Mouse (Mus musculus): ENCODE results near the gene Gm6993. TPM values are rescaled to one million over a fixed set of nuclear protein-coding genes. Genes with fewer than 3 reads are reported as not detected.

The Gm6993 gene
- total RNA-seq, 2 experiments from 2014 or later, result not detected

GRCm38 (mm10) chr12:31222282-31222681 is 18.3 kb upstream of the Gm6993 start:
- DNase-seq, result no peak
- intact Hi-C loops (cut with DNase I), result no loop called here
- no peak overlapping the region for H3K27ac ChIP-seq
- H3K4me3 ChIP-seq, result no peak overlapping the region
- TF ChIP-seq CTCF (IDR thresholded peaks at IDR 0.05), result no peak

GRCm38 (mm10) chr12:31222741-31223140 is 17.8 kb upstream of the Gm6993 start:
- no peak for TF ChIP-seq CTCF (IDR thresholded peaks at IDR 0.05)
- Histone ChIP-seq H3K27ac (no peak overlapping the region), H3K4me3 (no peak overlapping the region)
- intact Hi-C loops (cut with DNase I), result no loop called here
- DNase-seq, result no peak

- intact Hi-C loops (cut with DNase I), result no loop called here
- no peak for DNase-seq
- no peak for TF ChIP-seq CTCF (IDR thresholded peaks at IDR 0.05)
- no peak overlapping the region for H3K27ac ChIP-seq
- H3K4me3 ChIP-seq, result no peak overlapping the region
These were observed 15.1 kb upstream of the Gm6993 start for GRCm38 (mm10) chr12:31225451-31225850.

- intact Hi-C loops (cut with DNase I), result no loop called here
- no peak for TF ChIP-seq CTCF (IDR thresholded peaks at IDR 0.05)
- DNase-seq, result no peak
- H3K27ac ChIP-seq, result no peak overlapping the region
- H3K4me3 ChIP-seq, result no peak overlapping the region
These were observed 13.4 kb upstream of the Gm6993 start for GRCm38 (mm10) chr12:31227167-31227566.

- TF ChIP-seq CTCF (IDR thresholded peaks at IDR 0.05), result no peak
- H3K27ac ChIP-seq, result no peak overlapping the region
- intact Hi-C loops (cut with DNase I), result no loop called here
- no peak overlapping the region for H3K4me3 ChIP-seq
- DNase-seq, result no peak
These were observed 11.7 kb upstream of the Gm6993 start for GRCm38 (mm10) chr12:31228878-31229277.

- intact Hi-C loops (cut with DNase I), result no loop called here
- Histone ChIP-seq H3K27ac (no peak overlapping the region), H3K4me3 (no peak overlapping the region)
- DNase-seq, result no peak
- no peak for TF ChIP-seq CTCF (IDR thresholded peaks at IDR 0.05)
These were observed 7.9 kb upstream of the Gm6993 start for GRCm38 (mm10) chr12:31232635-31233034.

- intact Hi-C loops (cut with DNase I), result no loop called here
- Histone ChIP-seq H3K27ac (no peak overlapping the region), H3K4me3 (no peak overlapping the region)
- TF ChIP-seq CTCF (IDR thresholded peaks at IDR 0.05), result no peak
- no peak for DNase-seq
These were observed 5.6 kb upstream of the Gm6993 start for GRCm38 (mm10) chr12:31235018-31235417.

GRCm38 (mm10) chr12:31236861-31237595 is 3.5 kb upstream of the Gm6993 start:
- DNase-seq, result no peak
- no peak overlapping the region for H3K4me3 ChIP-seq
- no peak for TF ChIP-seq CTCF (IDR thresholded peaks at IDR 0.05)
- intact Hi-C loops (cut with DNase I), result no loop called here
- no peak overlapping the region for H3K27ac ChIP-seq

- no peak for DNase-seq
- intact Hi-C loops (cut with DNase I), result no loop called here
- no peak for TF ChIP-seq CTCF (IDR thresholded peaks at IDR 0.05)
- Histone ChIP-seq H3K4me3 (no peak overlapping the region), H3K27ac (no peak overlapping the region)
These were observed 1.5 kb upstream of the Gm6993 start for GRCm38 (mm10) chr12:31239031-31239583.

- Histone ChIP-seq H3K27ac (no peak overlapping the region), H3K4me3 (no peak overlapping the region)
- no peak for DNase-seq
- TF ChIP-seq CTCF (IDR thresholded peaks at IDR 0.05), result no peak
- intact Hi-C loops (cut with DNase I), result no loop called here
These were observed 772 bp upstream of the Gm6993 start for GRCm38 (mm10) chr12:31239798-31240197.

- Histone ChIP-seq H3K4me3 (no peak overlapping the region), H3K27ac (no peak overlapping the region)
- DNase-seq, result no peak
- no peak for TF ChIP-seq CTCF (IDR thresholded peaks at IDR 0.05)
- intact Hi-C loops (cut with DNase I), result no loop called here
These were observed 1.2 kb downstream of the Gm6993 start for GRCm38 (mm10) chr12:31241595-31242342.

- intact Hi-C loops (cut with DNase I), result no loop called here
- DNase-seq, result no peak
- H3K27ac ChIP-seq, result no peak overlapping the region
- TF ChIP-seq CTCF (IDR thresholded peaks at IDR 0.05), result no peak
- no peak overlapping the region for H3K4me3 ChIP-seq
These were observed 3.4 kb downstream of the Gm6993 start for GRCm38 (mm10) chr12:31244001-31244400.

GRCm38 (mm10) chr12:31244691-31245090 is 4.1 kb downstream of the Gm6993 start:
- H3K4me3 ChIP-seq, result no peak overlapping the region
- intact Hi-C loops (cut with DNase I), result no loop called here
- no peak for TF ChIP-seq CTCF (IDR thresholded peaks at IDR 0.05)
- H3K27ac ChIP-seq, result no peak overlapping the region
- no peak for DNase-seq

All from gastrocnemius, adult 2 months (tissue).